Mouse (Mus musculus) embryonic fibroblast, embryonic 13.5 days (primary cell): ENCODE measurements at regions not wholly inside any gene's neighbourhood (a gene's known extent, or its start where the extent isn't known, plus 50 kb on each side); places are given as distances from the start of the nearest gene placed in this dataset.

Experiments
- CTCF ChIP-seq: IDR thresholded peaks from 2 replicates; pipeline ENCODE4 v1.5.1; 2011; ENCODE audit warnings: mild to moderate bottlenecking, control low read depth, low read length, moderate library complexity, borderline replicate concordance; ENCODE audit not compliant: insufficient read depth
- POLR2A ChIP-seq: IDR thresholded peaks from 2 replicates; pipeline ENCODE4 v1.6.1; 2011; ENCODE audit warnings: low read depth, mild to moderate bottlenecking, control low read depth, low read length, moderate library complexity

DNA sequence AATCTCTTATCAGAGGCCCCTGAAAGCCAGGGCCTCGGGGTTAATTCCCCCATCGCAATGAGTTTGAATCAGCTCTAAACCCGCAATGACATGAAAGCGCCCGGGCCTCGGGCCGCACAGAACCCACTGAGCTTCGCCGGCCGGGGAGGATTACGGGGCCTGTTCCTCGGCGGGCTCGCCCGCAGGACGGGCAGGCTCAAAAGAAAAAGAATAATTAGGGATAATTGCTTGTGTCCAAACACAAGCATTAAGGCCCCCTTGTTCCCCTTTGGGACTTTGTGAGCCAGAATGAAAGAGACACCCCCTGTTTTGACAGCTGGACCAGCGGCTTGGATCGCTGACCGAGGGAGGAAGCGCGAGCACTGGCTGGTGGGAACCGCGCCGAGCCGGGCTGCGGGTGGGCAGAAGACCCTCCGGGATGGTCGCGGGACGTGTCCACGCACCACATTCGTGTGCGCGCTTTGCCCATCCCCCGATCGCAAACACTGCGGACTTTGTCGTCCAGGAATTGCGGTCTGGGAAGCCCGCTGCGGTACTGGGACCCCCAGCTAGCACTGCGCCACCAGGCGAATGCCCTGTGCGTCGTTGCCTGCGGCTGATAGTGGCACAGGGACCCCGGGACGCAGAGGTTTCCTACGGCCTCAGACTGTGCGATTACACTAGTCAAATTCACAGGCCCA, 64.5 kb downstream of the Tmem174 start:
- TF ChIP-seq CTCF = no peak
- no peak for TF ChIP-seq POLR2A
